Mouse (Mus musculus) ES-E14 (cell line): ENCODE results near the gene Gm14443.
"Not testable (repeated sequence)": the region's sequence is repeated elsewhere in the genome, so short reads cannot be mapped to it uniquely, and the experiment has no call there.

ENCODE experiments used
- CHD2 ChIP-seq: IDR thresholded peaks from 2 replicates; pipeline ENCODE4 v1.6.1; 2014; ENCODE audit warnings: mild to moderate bottlenecking, low read depth, low read length, inconsistent platforms
- HCFC1 ChIP-seq: IDR thresholded peaks from 2 replicates; pipeline ENCODE4 v1.6.1; 2012; ENCODE audit warnings: low read length, inconsistent platforms, borderline replicate concordance; ENCODE audit not compliant: insufficient read depth
- MAFK ChIP-seq: IDR thresholded peaks from 2 replicates; pipeline ENCODE4 v1.6.1; 2014; ENCODE audit warnings: mild to moderate bottlenecking, low read depth, low read length, inconsistent platforms; ENCODE audit not compliant: insufficient read depth
- ZC3H11A ChIP-seq: IDR thresholded peaks from 2 replicates; pipeline ENCODE4 v1.6.1; 2012; ENCODE audit warnings: low read depth, mild to moderate bottlenecking, inconsistent platforms, low read length, borderline replicate concordance
- ZNF384 ChIP-seq: IDR thresholded peaks from 2 replicates; pipeline ENCODE4 v1.6.1; 2012; ENCODE audit warnings: low read depth, low read length, inconsistent platforms

DNA sequence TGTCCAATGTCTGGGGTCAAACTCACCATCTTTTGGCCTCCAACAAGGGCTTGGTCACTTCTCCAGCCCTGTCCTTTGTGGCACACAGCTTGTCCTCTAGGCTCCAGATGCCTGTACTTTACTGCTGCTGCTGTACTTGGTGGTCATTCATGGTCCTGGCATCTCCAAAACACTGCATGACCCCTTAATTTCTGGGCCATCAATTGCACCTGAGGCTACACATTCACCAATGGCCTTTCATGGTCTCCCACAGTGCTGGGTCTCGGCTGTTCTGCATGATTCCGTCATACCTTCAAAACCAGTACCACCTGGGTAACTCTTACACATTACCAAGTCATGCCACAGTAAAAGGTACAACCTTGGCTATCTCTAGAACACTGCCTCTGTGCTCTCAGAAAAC, 8.8 kb downstream of the Gm14443 start:
- not testable (repeated sequence) for TF ChIP-seq ZNF384, MAFK, ZC3H11A, CHD2, HCFC1
